Mouse (Mus musculus) liver, postnatal 0 days (tissue): Measurements from ENCODE around the gene Prickle2.

Source experiments
- CTCF ChIP-seq: sonication (generic); IDR thresholded peaks from 2 replicates; pipeline ENCODE4 v1.5.1; 2016; ENCODE audit warnings: antibody characterized with exemption, low read depth
- EP300 ChIP-seq: IDR thresholded peaks from 2 replicates; pipeline ENCODE4 v1.6.1; 2016; ENCODE audit warnings: antibody characterized with exemption, low read depth, mild to moderate bottlenecking

DNA sequence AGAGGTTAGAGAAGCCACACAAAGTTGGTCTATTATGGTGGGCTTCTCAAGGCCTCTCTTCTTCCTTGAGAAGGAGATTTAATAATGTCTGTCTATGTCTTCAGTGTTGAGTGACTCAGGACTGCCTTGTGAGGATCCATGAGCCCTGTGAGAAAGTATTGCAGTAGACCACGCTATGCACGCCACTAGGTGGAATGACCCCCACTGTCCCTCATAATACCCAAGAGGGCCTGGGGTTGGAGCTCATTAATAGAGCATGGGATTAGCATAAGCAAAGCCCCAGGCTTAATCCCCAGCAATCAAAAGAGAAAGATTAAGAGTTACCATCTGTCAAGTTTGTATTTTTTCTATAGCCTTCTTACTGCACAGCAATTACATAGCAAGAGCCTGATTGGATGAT is 180.3 kb downstream of the Prickle2 start:
- TF ChIP-seq CTCF, result no peak
- no peak for TF ChIP-seq EP300
